Mouse (Mus musculus): ENCODE data around the gene Flad1.
"Not testable (repeated sequence)": the region's sequence is repeated elsewhere in the genome, so short reads cannot be mapped to it uniquely, and the experiment has no call there.

Gene Flad1

DNA sequence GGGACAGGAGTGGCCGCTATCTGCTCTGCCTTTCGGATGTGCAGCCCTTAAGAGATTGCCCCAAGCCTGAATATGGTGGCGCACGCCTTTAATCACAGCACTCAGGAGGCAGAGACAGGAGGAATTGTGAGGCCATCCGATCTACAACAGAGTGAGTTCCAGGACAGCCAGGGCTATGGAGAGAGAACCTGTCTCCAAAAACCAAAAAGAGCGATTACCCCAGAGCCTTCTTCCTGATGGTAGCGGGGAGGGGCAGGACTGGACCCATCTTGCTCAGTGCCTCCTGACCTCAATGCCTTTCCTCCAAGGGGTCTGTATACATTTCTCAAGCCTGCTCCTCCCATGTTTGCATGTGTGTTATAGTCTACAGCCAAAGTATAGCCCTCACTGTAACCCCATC lies 17.4 kb upstream of the Flad1 start:
- in situ Hi-C loops (cut with MseI, MboI): not testable (repeated sequence)

DNA sequence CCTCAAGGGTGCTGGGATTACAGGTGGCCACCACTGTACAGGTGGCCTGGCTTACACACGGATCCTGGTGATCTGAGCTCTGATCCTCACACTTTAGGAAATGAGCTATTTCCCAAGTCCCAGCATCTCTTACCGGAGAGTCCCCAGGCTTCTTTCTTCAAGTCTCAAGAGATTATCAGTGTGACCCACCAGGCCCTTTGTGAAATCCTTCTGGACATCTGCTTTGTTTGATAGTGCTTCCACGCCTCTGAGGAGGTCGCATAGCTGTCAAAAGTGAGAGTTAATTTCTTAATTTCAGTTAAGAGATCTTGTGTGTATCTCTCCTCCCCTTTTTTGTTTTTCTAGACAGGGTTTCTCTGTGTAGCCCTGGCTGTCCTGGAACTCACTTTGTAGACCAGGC lies 14.2 kb upstream of the Flad1 start:
- in situ Hi-C loops (cut with MseI, MboI): no loop called here

DNA sequence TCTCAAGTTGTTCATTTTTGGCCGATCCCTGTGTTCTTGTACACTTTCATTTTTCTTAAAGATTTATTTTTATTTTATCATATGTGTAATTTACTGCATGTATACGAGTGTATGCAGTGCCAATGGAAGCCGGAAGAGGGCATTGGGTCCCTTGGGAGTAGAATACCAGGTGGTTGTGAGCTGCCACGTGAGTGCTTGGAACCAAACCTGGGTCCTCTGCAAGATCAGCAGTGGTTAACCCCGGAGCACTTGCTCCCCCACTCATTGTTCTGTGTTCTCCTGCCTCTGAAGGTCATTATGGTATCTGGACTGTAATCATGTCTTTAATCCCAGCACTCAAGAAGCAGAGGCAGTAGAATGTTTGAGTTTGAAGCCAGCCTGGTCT lies 13.5 kb upstream of the Flad1 start:
- in situ Hi-C loops (cut with MseI, MboI): no loop called here

DNA sequence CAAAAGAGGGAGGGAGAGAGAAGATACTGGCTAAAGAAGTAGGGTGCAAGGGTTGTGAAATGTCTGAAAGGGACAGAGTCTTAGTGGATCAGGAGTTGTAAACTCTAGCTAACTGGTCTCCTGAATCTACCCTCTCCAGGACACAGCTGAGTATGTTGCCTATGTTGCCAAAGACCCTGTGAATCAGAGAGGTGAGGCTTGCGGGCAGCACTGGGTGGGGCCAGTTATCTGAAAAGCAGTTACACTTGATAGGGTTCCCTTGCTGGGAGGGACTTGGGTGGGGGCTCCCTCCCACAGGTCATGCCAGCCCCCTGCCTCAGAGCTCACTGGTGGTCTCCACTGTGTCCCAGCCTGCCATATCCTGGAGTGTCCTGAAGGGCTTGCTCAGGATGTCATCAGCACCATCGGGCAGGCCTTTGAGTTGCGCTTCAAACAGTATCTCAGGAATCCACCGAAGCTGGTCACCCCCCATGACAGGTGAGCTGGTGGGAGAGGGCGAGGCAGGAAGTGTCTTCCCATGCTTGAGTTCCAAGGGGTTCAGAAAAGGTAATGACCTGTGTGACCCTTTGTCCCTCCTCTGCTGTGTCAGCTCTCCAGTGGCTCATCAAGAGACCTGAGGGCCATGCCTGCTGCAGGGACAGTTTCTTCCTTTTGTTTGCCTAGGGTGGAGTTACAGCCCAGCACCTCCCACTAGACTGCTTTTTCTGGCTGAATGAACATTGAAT lies 12.9 kb upstream of the Flad1 start:
- in situ Hi-C loops (cut with MseI, MboI): no loop called here

DNA sequence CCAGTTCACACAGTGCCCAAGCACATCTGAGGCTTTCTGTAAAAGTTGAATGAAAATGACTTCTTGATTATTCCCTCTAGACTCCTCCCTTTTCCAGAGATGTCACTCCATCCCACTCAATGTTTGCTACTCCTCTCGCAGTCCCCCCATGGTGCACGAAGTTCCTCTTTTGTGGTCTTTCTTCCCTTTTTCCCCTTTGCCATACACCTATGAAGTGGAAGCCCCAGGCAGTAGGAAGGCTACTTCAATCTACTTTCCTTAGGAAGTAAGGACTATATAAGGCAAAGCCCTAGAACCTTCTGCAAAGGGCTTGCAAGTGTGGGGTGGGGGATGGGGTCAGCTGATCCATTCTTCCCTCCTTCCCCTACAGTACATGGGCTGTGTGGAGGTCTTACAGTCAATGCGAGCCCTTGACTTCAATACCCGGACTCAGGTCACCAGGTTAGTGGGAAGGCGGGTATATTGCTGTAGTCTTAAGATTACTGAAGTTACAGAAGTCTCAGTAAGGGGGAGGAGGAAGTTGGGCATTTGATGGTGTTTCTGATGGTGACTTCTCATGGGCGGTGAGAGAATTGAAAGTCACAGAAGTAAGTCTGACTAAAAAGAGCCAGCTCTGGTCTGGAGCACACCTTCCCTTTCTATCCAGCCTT lies 11.0 kb upstream of the Flad1 start:
- in situ Hi-C loops (cut with MseI, MboI): no loop called here

DNA sequence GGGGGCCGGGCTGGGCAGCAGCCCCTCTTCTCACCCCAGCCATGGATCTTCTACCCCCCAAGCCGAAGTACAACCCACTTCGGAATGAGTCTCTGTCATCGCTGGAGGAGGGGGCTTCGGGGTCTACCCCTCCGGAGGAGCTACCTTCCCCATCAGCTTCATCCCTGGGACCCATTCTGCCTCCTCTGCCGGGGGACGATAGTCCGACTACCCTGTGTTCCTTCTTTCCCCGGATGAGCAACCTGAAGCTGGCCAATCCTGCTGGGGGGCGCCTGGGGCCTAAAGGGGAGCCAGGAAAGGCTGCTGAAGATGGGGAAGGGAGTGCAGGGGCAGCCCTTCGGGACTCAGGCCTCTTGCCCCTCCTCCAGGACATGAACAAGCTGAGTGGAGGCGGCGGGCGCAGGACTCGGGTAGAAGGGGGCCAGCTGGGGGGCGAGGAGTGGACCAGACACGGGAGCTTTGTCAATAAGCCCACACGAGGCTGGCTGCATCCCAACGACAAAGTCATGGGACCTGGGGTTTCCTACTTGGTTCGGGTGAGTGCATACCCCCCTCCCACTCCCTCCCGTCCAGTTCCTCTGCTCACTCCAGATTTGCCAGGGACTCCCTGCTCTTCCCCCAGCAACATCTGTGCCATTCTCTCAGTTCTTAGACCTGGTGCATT lies 10.3 kb upstream of the Flad1 start:
- in situ Hi-C loops (cut with MseI, MboI): no loop called here

DNA sequence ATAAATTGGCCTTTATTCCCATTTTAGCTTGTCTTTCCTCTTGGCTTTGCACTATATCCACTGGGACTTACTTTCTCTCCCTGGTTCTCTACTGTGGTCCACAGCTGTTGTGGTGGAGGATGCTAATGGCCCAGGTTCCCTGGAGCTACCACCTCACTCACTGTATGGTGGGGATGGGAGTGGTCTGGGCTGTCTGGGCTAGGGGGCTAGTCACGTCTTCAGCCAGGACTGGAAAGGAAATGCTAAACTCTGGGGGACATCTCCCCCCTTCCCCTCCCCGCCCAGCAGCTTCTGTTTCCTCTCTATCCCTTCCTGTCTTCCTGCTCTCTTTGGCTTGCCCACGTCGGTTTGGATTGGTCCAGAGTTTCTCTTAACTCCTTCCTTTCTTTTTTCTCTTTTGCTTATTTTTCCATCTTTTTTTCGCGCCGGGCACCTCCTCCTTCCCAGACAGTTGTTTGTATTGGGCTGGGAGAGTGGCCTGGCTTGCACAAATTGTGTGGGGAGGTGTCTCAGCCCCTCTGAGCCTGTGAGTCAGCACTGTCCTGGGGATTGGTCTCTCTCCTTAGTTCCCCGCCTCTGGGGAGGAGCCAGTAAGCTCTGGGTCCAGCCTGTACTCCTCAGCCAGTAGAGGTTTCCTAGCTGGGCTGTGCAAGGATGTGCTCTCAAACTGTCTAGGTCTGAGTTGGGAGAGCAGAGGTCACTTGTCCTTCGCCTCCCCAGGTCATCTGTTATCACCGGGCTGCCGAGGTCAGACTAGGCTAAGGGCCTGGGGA lies 9.5 kb upstream of the Flad1 start:
- in situ Hi-C loops (cut with MseI, MboI): no loop called here

DNA sequence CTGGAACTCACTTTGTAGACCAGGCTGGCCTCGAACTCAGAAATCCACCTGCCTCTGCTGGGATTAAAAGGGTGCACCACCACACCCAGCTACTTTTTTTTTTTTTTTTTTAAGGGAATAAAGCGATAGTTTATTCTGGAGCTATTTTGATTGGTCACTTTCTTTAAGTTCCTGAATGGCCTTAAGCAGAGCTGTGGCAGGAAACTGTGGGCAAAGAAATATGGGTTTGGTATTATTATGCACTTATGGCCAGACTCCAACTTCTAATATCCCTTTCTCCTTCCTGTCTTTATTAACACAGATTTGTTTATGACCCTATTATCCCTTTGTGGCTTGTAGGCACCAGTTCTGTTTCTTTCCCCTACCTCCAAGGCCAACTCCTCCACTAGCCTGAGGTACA lies 8.8 kb upstream of the Flad1 start:
- in situ Hi-C loops (cut with MseI, MboI): no loop called here

DNA sequence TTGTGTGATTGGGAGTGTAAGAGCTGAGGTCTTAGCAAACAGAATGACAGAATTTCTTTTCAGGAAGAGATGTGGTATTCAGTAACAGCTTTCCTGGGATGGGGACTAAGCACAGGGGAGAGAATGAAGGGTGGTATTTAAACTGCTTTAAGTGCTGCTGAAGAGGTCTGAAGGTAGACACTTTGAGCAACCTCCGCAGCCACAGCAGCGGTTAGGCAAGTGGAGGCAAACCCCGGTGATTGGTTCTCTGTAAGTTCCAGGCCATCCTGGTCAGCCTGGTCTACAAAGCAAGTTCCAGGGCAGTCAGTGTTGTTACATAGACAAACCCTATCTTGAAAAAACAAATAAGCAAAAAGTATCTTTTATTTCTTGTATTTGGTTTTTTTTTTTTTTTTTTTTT lies 8.3 kb upstream of the Flad1 start:
- in situ Hi-C loops (cut with MseI, MboI): no loop called here

DNA sequence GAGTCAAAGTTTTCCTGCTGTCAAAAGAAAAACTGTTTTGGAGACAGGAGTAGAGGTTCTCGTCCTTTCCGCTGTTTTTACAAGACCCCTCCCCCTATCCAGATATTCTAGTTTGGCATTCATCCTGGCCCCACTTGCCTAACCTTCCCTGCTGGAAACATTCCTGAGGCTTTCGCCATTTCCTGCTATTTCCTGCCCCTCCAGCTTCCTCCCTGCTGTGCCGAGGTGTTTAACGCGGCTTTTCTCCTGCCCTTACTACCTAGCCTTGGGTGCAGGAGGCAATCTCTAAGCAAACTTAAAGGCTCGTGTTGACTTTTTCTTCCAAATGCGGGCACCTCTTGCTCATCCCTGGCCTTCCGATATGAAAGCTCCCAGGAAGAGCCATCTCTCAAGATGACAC lies 7.9 kb upstream of the Flad1 start:
- in situ Hi-C loops (cut with MseI, MboI): no loop called here

DNA sequence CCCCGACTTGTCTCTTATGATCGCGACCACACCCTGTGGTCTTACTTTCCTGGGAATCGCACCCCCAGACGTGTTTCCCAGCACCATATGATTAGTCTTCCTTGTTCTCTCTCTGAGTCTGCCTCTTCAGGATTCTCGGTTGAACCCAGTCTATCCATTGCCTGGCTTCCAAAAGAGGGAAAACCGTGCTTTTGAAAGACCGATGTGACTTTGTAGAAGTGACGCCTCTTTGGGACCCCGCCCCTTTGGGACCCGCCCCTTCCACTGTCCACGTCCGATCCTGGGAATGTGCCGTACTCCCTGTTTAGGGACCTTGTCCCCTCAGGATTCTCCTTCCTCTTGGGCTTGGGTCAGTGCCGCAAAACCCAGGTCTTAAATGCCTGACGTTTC lies 7.2 kb upstream of the Flad1 start:
- in situ Hi-C loops (cut with MseI, MboI): no loop called here

DNA sequence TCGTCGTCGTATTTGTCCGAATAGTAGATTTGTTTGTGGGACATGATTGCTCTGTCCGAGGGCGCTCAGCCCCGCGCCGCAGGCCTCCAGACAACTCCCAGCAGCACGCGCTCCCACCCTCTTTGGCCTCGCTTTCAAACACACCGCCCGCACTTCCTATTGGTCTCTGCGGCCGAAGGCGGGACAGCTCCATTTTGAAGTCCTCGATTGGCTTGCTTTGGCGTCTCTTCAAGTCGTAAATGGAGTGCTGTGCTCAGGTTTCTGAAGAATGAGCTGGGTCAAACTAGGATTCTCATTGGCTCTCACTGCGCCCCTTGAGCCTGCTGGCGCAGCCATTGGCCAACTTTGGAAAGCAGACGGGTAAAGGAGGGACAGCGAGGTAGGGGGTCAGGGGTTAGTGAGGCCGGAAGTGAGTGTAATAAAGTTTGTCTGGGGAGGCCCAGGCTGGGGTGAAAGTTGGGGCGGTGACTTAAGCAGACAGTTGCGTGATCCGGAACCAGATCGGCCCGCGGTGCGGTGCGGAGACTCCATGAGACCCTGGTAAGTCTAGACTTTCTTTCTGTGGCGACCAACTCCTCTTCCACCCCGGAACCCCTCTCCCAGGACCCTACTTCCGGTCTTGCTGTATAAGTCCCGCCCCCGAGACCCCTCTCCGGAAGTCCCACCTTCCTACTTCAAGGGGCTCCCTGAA lies 6.6 kb upstream of the Flad1 start, which contains the start of the genes Cks1b and Shc1:
Gene Cks1b (minus strand): TSS at position 214 of the 691 bp plus-strand sequence.
Gene Shc1 (plus strand): TSS at position 274 of the 691 bp plus-strand sequence.
- in situ Hi-C loops (cut with MseI, MboI): no loop called here

DNA sequence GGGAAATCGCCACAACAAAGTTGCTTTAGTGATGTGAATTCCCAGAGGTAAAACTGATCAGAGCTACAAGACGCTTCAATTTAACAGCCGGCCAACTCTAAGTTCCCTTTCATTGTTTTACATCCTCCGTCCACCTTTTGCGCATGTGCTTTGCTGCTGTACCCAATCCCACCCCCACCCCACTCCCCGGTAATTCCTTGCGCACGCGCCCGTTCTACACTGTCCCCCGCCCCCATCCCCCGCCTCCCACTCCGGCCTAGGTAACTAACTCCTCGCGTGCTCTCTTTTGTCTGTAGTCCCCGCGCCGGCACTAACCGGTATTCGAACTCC lies 6.1 kb upstream of the Flad1 start:
- in situ Hi-C loops (cut with MseI, MboI): no loop called here

DNA sequence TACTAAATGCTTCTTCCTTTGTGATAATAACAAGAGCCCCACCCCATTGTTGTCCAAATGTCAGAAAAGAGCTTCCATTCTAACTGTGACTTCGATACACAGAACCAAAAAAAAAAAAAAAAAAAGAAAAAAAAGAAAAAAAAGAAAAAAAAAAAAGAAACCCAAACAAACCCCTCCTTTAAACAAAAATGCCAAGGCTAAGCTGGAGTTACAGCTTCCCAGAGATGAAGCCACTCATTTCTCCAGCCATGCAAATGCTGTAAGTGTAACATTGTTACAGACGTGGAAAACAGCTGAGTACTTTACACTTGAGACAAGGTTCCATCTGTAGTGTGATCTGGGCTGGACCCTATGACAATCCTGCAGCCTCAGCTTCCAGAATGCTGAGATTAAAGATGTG lies 5.5 kb upstream of the Flad1 start:
- in situ Hi-C loops (cut with MseI, MboI): no loop called here

DNA sequence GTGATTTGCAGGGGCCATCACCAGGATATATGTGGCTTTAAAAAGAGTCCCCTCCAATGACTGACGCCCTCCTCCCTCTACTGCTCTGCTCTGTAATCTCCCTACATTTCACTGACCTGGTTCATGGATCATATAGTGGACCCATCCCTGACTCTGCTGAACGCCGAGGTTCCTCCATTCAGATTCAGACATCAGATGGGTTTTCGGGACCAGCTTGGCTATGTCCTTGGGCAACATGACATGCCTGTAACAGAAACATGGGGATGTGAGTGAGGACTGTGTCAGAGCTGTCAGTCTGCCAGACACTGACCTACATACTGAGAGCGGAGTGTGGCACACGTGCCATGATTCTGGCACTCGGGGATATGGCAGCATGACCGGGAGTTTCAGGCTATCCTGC lies 4.5 kb upstream of the Flad1 start:
- in situ Hi-C loops (cut with MseI, MboI): no loop called here

DNA sequence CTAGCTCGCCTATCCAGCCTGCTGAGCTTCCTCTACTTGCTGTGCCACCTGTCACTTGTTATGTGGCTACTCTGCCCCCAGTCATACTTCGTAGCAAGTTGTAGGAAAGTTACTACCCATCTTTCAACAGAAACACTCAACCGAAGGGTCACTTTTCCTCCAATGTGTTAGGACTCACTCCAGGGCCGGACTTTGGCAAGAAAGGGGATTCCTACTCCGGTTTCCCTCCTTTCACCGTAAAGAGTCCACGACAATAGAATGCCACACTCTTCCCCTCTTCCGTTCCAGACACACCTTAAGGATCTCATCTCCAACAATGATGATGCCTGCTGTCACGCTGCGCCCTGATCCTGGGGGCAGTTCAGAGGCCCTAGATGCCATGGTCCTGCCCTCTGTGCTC lies 806 bp downstream of the Flad1 start:
- in situ Hi-C loops (cut with MseI, MboI): no loop called here

DNA sequence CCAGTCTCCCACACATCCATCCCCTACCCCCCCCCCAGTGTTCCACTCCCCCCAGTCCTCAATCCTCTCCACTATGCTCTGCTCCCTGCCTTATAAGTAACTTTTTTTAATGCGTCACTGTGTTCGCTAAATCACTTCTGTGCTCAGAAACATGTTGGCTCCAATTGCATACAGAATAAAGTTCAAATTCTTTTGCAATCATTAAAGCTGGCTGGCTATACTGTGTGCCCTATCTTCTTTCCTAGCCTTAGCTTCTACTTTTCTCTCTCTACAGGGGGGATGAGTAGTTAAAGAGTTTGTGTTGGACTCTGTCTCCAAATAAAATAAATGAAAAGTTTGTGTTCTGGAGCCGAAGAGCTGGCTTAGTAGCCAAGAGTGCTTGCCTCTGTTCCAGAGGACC lies 2.0 kb downstream of the Flad1 start:
- in situ Hi-C loops (cut with MseI, MboI): no loop called here

DNA sequence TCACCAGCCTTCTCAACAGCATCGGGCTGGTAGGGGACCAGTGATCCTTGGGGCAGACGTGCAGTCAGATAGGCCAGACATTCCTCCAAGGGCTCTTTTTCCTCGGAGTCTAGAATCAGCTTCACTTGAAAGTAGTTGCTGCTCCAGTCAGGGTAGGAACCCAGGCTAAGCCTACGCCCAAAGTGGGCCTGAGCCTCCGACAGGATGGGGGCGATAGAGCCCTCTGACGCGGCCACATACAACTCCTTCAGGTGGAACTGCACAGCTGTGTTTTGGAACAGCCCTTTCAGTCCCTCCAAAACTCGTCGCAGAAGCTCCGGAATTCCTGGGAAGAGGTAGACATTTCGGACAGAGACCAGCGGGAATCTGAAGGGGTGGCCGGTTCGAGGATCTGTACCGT lies 3.2 kb downstream of the Flad1 start:
- in situ Hi-C loops (cut with MseI, MboI): no loop called here

DNA sequence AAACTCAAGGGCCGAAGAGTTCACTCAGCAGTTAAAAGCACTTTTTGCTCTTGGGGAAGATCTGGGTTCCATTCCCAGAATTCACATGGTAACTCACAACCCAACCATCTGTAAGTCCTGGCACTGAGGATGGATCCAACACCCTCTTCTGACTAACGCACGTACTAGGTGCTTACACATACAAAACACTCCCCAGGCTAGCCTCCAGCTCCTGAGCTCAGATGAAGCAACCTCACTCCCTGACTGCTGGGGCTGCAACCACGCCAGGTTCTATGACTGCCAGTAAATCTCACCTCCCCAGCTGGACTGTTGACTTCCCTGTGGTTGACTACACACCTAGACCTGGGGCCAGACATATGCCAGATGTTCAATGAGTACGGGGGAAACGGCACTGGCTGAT lies 4.8 kb downstream of the Flad1 start:
- in situ Hi-C loops (cut with MseI, MboI): no loop called here

DNA sequence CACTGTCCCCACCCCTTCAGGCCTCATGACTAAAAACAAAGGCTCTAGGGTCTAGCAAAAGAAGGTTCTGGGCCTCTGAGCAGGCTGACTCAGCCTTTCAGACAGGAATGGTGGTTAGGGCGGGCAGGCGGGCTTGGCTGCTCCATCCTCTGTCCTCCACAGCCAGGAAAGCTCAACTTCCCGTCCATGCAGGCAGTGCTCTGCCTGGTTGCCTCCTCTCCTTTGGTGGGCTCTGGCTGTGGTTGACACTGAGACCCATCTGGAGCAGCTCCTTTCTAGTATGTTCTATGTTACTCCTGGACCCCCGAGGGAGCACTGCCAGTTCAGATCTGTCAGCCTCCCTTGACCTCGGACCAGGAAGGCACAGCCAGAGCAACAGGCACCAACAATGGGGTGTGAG lies 9.0 kb downstream of the Flad1 start, which contains the start of gene Lenep:
Gene Lenep (minus strand): TSS at position 101 of the 400 bp plus-strand sequence.
- in situ Hi-C loops (cut with MseI, MboI): no loop called here

DNA sequence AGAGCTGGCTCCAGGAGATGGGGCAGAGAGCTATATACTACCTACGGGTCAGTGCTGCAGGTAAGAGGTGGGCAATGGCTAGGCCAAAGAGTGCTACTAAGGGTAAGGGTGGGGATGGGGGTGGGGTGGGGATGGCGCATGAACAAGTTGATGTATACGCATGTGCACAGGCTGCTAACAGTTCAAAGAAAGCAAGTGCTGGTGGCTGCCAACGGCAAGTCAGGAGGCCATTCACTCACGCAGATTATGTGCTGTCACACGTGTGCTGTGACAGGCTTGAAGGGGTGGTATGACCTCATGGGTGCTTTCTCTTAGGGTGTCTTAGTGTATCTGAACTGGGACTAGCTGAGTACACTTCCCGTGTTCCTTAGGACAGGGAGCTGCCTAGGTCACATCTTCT lies 10.3 kb downstream of the Flad1 start:
- in situ Hi-C loops (cut with MseI, MboI): no loop called here

DNA sequence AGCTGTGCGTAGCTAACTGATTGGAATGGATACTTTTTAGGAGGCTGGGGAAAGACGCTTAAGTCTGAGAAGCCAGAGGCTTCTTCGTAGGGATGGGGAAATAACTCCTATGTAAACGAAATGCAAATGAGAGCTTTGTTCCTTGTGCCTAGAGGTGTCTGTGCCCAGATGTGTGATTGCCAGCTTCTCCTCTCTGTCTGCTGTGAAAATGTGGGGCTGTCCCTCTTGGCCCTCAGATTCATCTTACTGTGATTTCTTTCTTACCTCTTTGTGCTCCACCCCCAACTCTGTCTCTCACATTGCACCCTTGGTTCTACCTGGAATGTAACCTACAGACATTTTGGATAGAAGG lies 15.0 kb downstream of the Flad1 start:
- in situ Hi-C loops (cut with MseI, MboI): no loop called here
